Mouse (Mus musculus): ENCODE results near the gene Agap1. TPM values are rescaled to one million over a fixed set of nuclear protein-coding genes. Genes with fewer than 3 reads are reported as not detected.
A peak's percentile ranks its signal among the peaks of the same experiment; 100 is the strongest.

Gene Agap1
- polyA plus RNA-seq, 1 experiment from 2014 or later, result 49.8 TPM

GRCm38 (mm10) chr1:89517817-89518216 is 63.2 kb downstream of the Agap1 start:
- Histone ChIP-seq H3K27ac (replicated peaks) (no peak overlapping the region), H3K9ac (no peak overlapping the region), H3K36me3 (no peaks in the 10 kb centered on the region), H3K9me3 (no peaks in the 10 kb centered on the region), H3K27me3 (no peaks in the 10 kb centered on the region), H3K4me2 (no peak overlapping the region), H3K4me3 (no peak overlapping the region), H3K4me1 (replicated peaks) (peaks cover 56% of the 10 kb centered on the region)
- peak; percentile 25; the same call in 1 of the 2 replicates for ATAC-seq (ENCODE audit: low FRiP score, low read depth)
- WGBS, result 17% methylated on average over 5 of the region's 5 CpGs

- Histone ChIP-seq H3K4me3 (no peak overlapping the region), H3K9ac (no peak overlapping the region), H3K27me3 (no peaks in the 10 kb centered on the region), H3K9me3 (no peaks in the 10 kb centered on the region), H3K4me2 (no peak overlapping the region), H3K36me3 (no peaks in the 10 kb centered on the region), H3K27ac (replicated peaks) (no peak overlapping the region), H3K4me1 (replicated peaks) (peaks cover 66% of the 10 kb centered on the region)
- WGBS, result 29% methylated on average over 17 of the region's 17 CpGs
- ATAC-seq (ENCODE audit: low FRiP score, low read depth), result no peak
Observed at GRCm38 (mm10) chr1:89519914-89520643, 65.5 kb downstream of the Agap1 start.

- Histone ChIP-seq H3K4me3 (no peak overlapping the region), H3K9ac (no peak overlapping the region), H3K27ac (replicated peaks) (no peak overlapping the region), H3K4me1 (replicated peaks) (peaks cover 70% of the 10 kb centered on the region), H3K27me3 (no peaks in the 10 kb centered on the region), H3K4me2 (no peak overlapping the region), H3K9me3 (no peaks in the 10 kb centered on the region), H3K36me3 (no peaks in the 10 kb centered on the region)
- no peak for ATAC-seq (ENCODE audit: low FRiP score, low read depth)
- 66% methylated on average over 11 of the region's 11 CpGs for WGBS
Observed at GRCm38 (mm10) chr1:89521406-89521805, 66.8 kb downstream of the Agap1 start.

- no peaks in the 10 kb centered on the region for H3K27me3 ChIP-seq
- H3K9ac ChIP-seq, result no peak overlapping the region
- H3K4me3 ChIP-seq, result no peak overlapping the region
- 31% methylated on average over 17 of the region's 17 CpGs for WGBS
- ATAC-seq (ENCODE audit: low FRiP score, low read depth), result no peak
- no peaks in the 10 kb centered on the region for H3K9me3 ChIP-seq
- H3K36me3 ChIP-seq, result no peaks in the 10 kb centered on the region
- no peak overlapping the region for H3K4me2 ChIP-seq
- H3K4me1 ChIP-seq (replicated peaks), result peaks cover 66% of the 10 kb centered on the region
- no peak overlapping the region for H3K27ac ChIP-seq (replicated peaks)
Observed at GRCm38 (mm10) chr1:89521935-89522535, 67.4 kb downstream of the Agap1 start.

- no peak for ATAC-seq (ENCODE audit: low FRiP score, low read depth)
- H3K4me3 ChIP-seq, result no peak overlapping the region
- peaks cover 56% of the 10 kb centered on the region for H3K4me1 ChIP-seq (replicated peaks)
- no peak overlapping the region for H3K4me2 ChIP-seq
- H3K27me3 ChIP-seq, result no peaks in the 10 kb centered on the region
- H3K9me3 ChIP-seq, result no peaks in the 10 kb centered on the region
- H3K36me3 ChIP-seq, result no peaks in the 10 kb centered on the region
- WGBS, result 3% methylated on average over 4 of the region's 4 CpGs
- no peak overlapping the region for H3K9ac ChIP-seq
- no peak overlapping the region for H3K27ac ChIP-seq (replicated peaks)
Observed at GRCm38 (mm10) chr1:89524369-89524768, 69.8 kb downstream of the Agap1 start.

GRCm38 (mm10) chr1:89524998-89525397 is 70.4 kb downstream of the Agap1 start:
- Histone ChIP-seq H3K4me3 (no peak overlapping the region), H3K4me1 (replicated peaks) (peaks cover 54% of the 10 kb centered on the region), H3K27ac (replicated peaks) (no peak overlapping the region), H3K4me2 (no peak overlapping the region), H3K27me3 (no peaks in the 10 kb centered on the region), H3K9me3 (no peaks in the 10 kb centered on the region), H3K9ac (no peak overlapping the region), H3K36me3 (no peaks in the 10 kb centered on the region)
- 86% methylated on average over 4 of the region's 4 CpGs for WGBS
- no peak for ATAC-seq (ENCODE audit: low FRiP score, low read depth)

GRCm38 (mm10) chr1:89525825-89526224 is 71.2 kb downstream of the Agap1 start:
- Histone ChIP-seq H3K9me3 (no peaks in the 10 kb centered on the region), H3K9ac (no peak overlapping the region), H3K36me3 (no peaks in the 10 kb centered on the region), H3K4me3 (no peak overlapping the region), H3K4me1 (replicated peaks) (peaks cover 47% of the 10 kb centered on the region), H3K4me2 (no peak overlapping the region), H3K27me3 (no peaks in the 10 kb centered on the region), H3K27ac (replicated peaks) (no peak overlapping the region)
- WGBS, result 26% methylated on average over 13 of the region's 13 CpGs
- peak; percentile 39; the same call in 1 of the 2 replicates for ATAC-seq (ENCODE audit: low FRiP score, low read depth)

GRCm38 (mm10) chr1:89528671-89529276 is 74.2 kb downstream of the Agap1 start:
- H3K9me3 ChIP-seq, result no peaks in the 10 kb centered on the region
- no peaks in the 10 kb centered on the region for H3K27me3 ChIP-seq
- no peak overlapping the region for H3K4me3 ChIP-seq
- no peaks in the 10 kb centered on the region for H3K36me3 ChIP-seq
- no peak overlapping the region for H3K27ac ChIP-seq (replicated peaks)
- H3K4me2 ChIP-seq, result no peak overlapping the region
- H3K9ac ChIP-seq, result no peak overlapping the region
- no peak for ATAC-seq (ENCODE audit: low FRiP score, low read depth)
- 73% methylated on average over 17 of the region's 17 CpGs for WGBS
- peaks cover 26% of the 10 kb centered on the region for H3K4me1 ChIP-seq (replicated peaks)

GRCm38 (mm10) chr1:89533702-89534101 is 79.1 kb downstream of the Agap1 start:
- Histone ChIP-seq H3K27ac (replicated peaks) (no peak overlapping the region), H3K9me3 (no peaks in the 10 kb centered on the region), H3K9ac (no peak overlapping the region), H3K4me1 (replicated peaks) (peaks cover 31% of the 10 kb centered on the region; the same call in 1 of the 2 replicates), H3K27me3 (no peaks in the 10 kb centered on the region), H3K4me3 (no peak overlapping the region), H3K36me3 (no peaks in the 10 kb centered on the region), H3K4me2 (no peak overlapping the region)
- no peak for ATAC-seq (ENCODE audit: low FRiP score, low read depth)
- 66% methylated on average over 9 of the region's 9 CpGs for WGBS

- no peak for ATAC-seq (ENCODE audit: low FRiP score, low read depth)
- Histone ChIP-seq H3K4me2 (no peak overlapping the region), H3K4me3 (no peak overlapping the region), H3K9ac (no peak overlapping the region), H3K27ac (replicated peaks) (no peak overlapping the region), H3K4me1 (replicated peaks) (peaks cover 40% of the 10 kb centered on the region), H3K27me3 (no peaks in the 10 kb centered on the region), H3K36me3 (no peaks in the 10 kb centered on the region), H3K9me3 (no peaks in the 10 kb centered on the region)
Observed at GRCm38 (mm10) chr1:89535206-89535605, 80.6 kb downstream of the Agap1 start.

GRCm38 (mm10) chr1:89538163-89538946 is 83.7 kb downstream of the Agap1 start:
- Histone ChIP-seq H3K4me1 (replicated peaks) (peaks cover 67% of the 10 kb centered on the region), H3K4me2 (no peak overlapping the region), H3K9ac (no peak overlapping the region), H3K9me3 (no peaks in the 10 kb centered on the region), H3K36me3 (no peaks in the 10 kb centered on the region), H3K27ac (replicated peaks) (no peak overlapping the region), H3K4me3 (no peak overlapping the region), H3K27me3 (no peaks in the 10 kb centered on the region)
- 63% methylated on average over 18 of the region's 18 CpGs for WGBS
- no peak for ATAC-seq (ENCODE audit: low FRiP score, low read depth)

- H3K4me1 ChIP-seq (replicated peaks), result peaks cover 63% of the 10 kb centered on the region
- no peak for ATAC-seq (ENCODE audit: low FRiP score, low read depth)
- no peak overlapping the region for H3K4me2 ChIP-seq
- no peaks in the 10 kb centered on the region for H3K9me3 ChIP-seq
- no peaks in the 10 kb centered on the region for H3K27me3 ChIP-seq
- H3K4me3 ChIP-seq, result no peak overlapping the region
- no peaks in the 10 kb centered on the region for H3K36me3 ChIP-seq
- no peak overlapping the region for H3K27ac ChIP-seq (replicated peaks)
- no peak overlapping the region for H3K9ac ChIP-seq
- 78% methylated on average over 13 of the region's 13 CpGs for WGBS
Observed at GRCm38 (mm10) chr1:89539127-89539526, 84.5 kb downstream of the Agap1 start.

Measured in hindbrain, embryonic 15.5 days (tissue).